ENCODE assay signal across 8 mouse cellular contexts in the genomic region with DNA sequence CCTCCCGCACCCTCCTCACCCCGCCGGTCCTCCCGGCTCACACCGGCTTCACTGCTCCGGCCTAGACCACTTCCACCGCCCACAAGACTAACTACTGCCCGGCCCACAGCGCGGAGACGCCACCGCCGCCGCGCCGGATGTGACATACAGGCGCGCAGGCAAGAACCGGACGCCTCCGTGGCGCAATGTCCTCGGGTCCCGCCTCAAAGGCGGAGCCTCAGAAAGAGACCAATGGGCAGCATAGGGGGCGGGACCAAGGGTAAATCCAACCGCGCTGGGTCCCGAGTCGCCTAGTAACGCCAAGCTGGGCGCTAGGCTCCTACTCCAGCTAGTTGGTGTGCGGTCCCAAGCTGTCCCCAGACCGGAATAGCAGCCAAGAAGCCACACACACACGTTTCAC. TPM values are rescaled to one million over a fixed set of nuclear protein-coding genes. Genes with fewer than 3 reads are reported as not detected.
A peak's percentile ranks its signal among the peaks of the same experiment; 100 is the strongest.
DNase-seq lines count a peak whose midpoint lies in the region; ATAC-seq and TF ChIP-seq lines count a peak whose summit lies in the region.

A gene (minus strand): TSS at position 148 of the 400 bp plus-strand sequence.

- no peaks in the 10 kb centered on the region for H3K27me3 ChIP-seq in forebrain, embryonic 15.5 days

- peak; percentile 83 for TF ChIP-seq POLR2A in lung, adult 2 months (IDR thresholded peaks at IDR 0.05; ENCODE audit: borderline replicate concordance, extremely low read depth, low read depth, low read length)

- intact Hi-C loops in heart, postnatal 25 days (cut with DNase I): loop anchor here (2.0 kb wide), 1 partner anchor 41 kb away; no protein-coding TSS in a partner anchor

- in situ Hi-C loops in ES-E14 (cut with MboI; ENCODE audit: low sequenced_read_pairs in 2 of 2, unreplicated experiment in 2 of 2): no loop called here

- peaks cover 23% of the 10 kb centered on the region; the same call in 1 of the 2 replicates for H3K36me3 ChIP-seq in ES-E14 (ENCODE audit: control insufficient read depth, insufficient read depth, low read length, poor library complexity, severe bottlenecking)
- H3K36me3 ChIP-seq in forebrain, embryonic 15.5 days: peaks cover 10% of the 10 kb centered on the region; the same call in 1 of the 2 replicates

- TF ChIP-seq CTCF in lung, adult 2 months (IDR thresholded peaks at IDR 0.05; ENCODE audit: insufficient read depth, low read length): no peak

- H3K9me3 ChIP-seq in ES-E14 (ENCODE audit: control insufficient read depth, insufficient read depth, low read depth, low read length): no peaks in the 10 kb centered on the region
- no peaks in the 10 kb centered on the region for H3K9me3 ChIP-seq in forebrain, embryonic 15.5 days

- ATAC-seq in forebrain, embryonic 15.5 days (replicated peaks): peak; percentile 99
- peak; percentile 94 for ATAC-seq in neutrophil, adult 5-6 weeks (ENCODE audit: extremely low read depth, insufficient number of reproducible peaks, low FRiP score, poor library complexity, severe bottlenecking)

- no peak within 1 kb of the TSS for H3K27ac ChIP-seq in ES-E14 (ENCODE audit: insufficient read depth, low read depth, low read length, poor library complexity, severe bottlenecking)
- H3K27ac ChIP-seq in forebrain, embryonic 15.5 days (replicated peaks): peak within 1 kb of the TSS; percentile 68

- H3K4me3 ChIP-seq in ES-E14 (ENCODE audit: insufficient read depth in 1 of 2, low read depth in 1 of 2, low read length in 2 of 2, poor library complexity in 1 of 2, severe bottlenecking in 1 of 2): peak within 1 kb of the TSS; percentile 80 to 82
- H3K4me3 ChIP-seq in forebrain, embryonic 15.5 days: peak within 1 kb of the TSS; percentile 91
- H3K4me3 ChIP-seq in lung, adult 2 months (replicated peaks; ENCODE audit: extremely low read depth, low read depth, low read length): peak within 1 kb of the TSS; percentile 75

- H3K4me2 ChIP-seq in forebrain, embryonic 15.5 days (replicated peaks): peak within 1 kb of the TSS; percentile 98

- H3K9ac ChIP-seq in ES-E14 (ENCODE audit: insufficient read depth, low read depth, low read length, poor library complexity, severe bottlenecking): peak within 1 kb of the TSS; percentile 87
- H3K9ac ChIP-seq in forebrain, embryonic 15.5 days (replicated peaks): peak within 1 kb of the TSS; percentile 81

- peak; percentile 95 for DNase-seq in ES-E14 (ENCODE audit: low read depth, low spot score)
- peak; percentile 97 for DNase-seq in cerebellum, adult 11-12 months
- DNase-seq in heart, postnatal 25 days (ENCODE audit: low spot score): peak; percentile 96
- peak; percentile 96 to 98 for DNase-seq in layer of hippocampus, adult 18-20 months (ENCODE audit: low spot score in 2 of 2)
- peak; percentile 96 for DNase-seq in lung, adult 2 months
- peak; percentile 92 to 93 for DNase-seq in thymus, adult 18-20 months

- WGBS in forebrain, embryonic 15.5 days: under 1% methylated on average over 35 of the region's 35 CpGs
- 0% methylated on average over 35 of the region's 35 CpGs for WGBS in lung, adult 2 months

- peaks cover 0 to 26% of the 10 kb centered on the region in 2 experiments; a peak in 2 of 4 replicates for H3K4me1 ChIP-seq in ES-E14 (ENCODE audit: control insufficient read depth in 2 of 2, insufficient read depth in 2 of 2, low read length in 2 of 2, poor library complexity in 1 of 2)
- peaks cover 52% of the 10 kb centered on the region for H3K4me1 ChIP-seq in forebrain, embryonic 15.5 days
- peaks cover 16% of the 10 kb centered on the region for H3K4me1 ChIP-seq in lung, adult 2 months (ENCODE audit: control insufficient read depth, insufficient read depth, low read length)

TF ChIP-seq in ES-E14, 5 proteins besides CTCF, POLR2A, EP300 and RAD21:
- no peak for TF ChIP-seq ZC3H11A (IDR thresholded peaks at IDR 0.05; ENCODE audit: borderline replicate concordance, low read depth, low read length)
- TF ChIP-seq MAFK (IDR thresholded peaks at IDR 0.05; ENCODE audit: insufficient read depth, low read depth, low read length): no peak
- TF ChIP-seq CHD2 (IDR thresholded peaks at IDR 0.05; ENCODE audit: low read depth, low read length): no peak

RNA-seq across cellular contexts. Expression of the gene that starts here (rescaled TPM):
- 18.7 and 31.7 TPM in 2 replicates for total RNA-seq in ES-E14 (2012; rRNA removed)
- polyA plus RNA-seq in forebrain, embryonic 15.5 days (2015; fragmentation: Nextera tagmentation; extraction: Ambion mirVana): 18.0 and 21.5 TPM in 2 replicates
- 1 to 10 TPM; 3.5 to 5.0 TPM for total RNA-seq in heart, postnatal 25 days (2021)
- total RNA-seq in layer of hippocampus, adult 18-20 months (2021): 10 to 100 TPM; 11.2 to 12.8 TPM
- polyA plus RNA-seq in lung, adult 2 months (2012; rRNA removed): 15.9 and 21.6 TPM in 2 replicates
- total RNA-seq in neutrophil, adult 5-6 weeks (2017): 19.0 and 20.4 TPM in 2 replicates
